In the genomic region with DNA sequence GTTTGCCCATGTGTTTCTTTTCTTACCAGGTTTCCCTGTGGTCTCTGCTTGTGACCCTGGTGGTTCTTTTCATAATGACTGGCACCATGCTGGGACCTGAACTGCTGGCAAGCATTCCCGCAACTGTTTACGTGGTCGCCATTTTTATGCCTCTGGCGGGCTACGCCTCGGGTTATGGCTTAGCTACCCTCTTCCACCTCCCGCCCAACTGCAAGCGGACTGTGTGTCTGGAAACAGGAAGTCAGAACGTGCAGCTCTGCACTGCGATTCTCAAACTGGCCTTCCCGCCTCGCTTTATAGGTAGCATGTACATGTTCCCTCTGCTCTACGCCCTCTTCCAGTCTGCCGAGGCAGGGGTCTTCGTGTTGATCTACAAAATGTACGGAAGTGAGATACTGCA, we compare ENCODE assay signal across 25 mouse cellular contexts. TPM values are rescaled to one million over a fixed set of nuclear protein-coding genes. Genes with fewer than 3 reads are reported as not detected.
DNase-seq lines count a peak whose midpoint lies in the region; ATAC-seq and TF ChIP-seq lines count a peak whose summit lies in the region.
"Not testable (repeated sequence)": the region's sequence is repeated elsewhere in the genome, so short reads cannot be mapped to it uniquely, and the experiment has no call there.
"Had no signal": no experiment of that assay in that cellular context is flagged by ENCODE, and none has a peak within 500 bp of the region (broad histone marks: within the 10 kb centered on the region; RNA-seq: fewer than 3 reads in every experiment).

No protein-coding gene starts in this region.

- 87% methylated on average over 16 of the region's 16 CpGs for WGBS in heart, embryonic 10.5 days

- H3K4me1 ChIP-seq in heart, embryonic 10.5 days, result peaks cover 11% of the 10 kb centered on the region
- not testable (repeated sequence) for H3K4me1 ChIP-seq in testis, adult 2 months (ENCODE audit: control insufficient read depth, insufficient read depth, low read length)

- H3K36me3 ChIP-seq in heart, embryonic 10.5 days; testis, adult 2 months (ENCODE audit: control insufficient read depth, insufficient read depth, low read length): not testable (repeated sequence)

- H3K4me3 ChIP-seq in heart, embryonic 10.5 days, result not testable (repeated sequence)
- peak overlapping the region; percentile 27 for H3K4me3 ChIP-seq in testis, adult 2 months (ENCODE audit: control insufficient read depth, low read depth, low read length)

- ATAC-seq in granulocyte monocyte progenitor cell, adult 5-6 weeks (replicated peaks; ENCODE audit: poor library complexity, severe bottlenecking), result 0 out of 2 replicates have a peak, but pooled peaks have one; percentile 9

- not testable (repeated sequence) for TF ChIP-seq CTCF in testis, adult 2 months (IDR thresholded peaks at IDR 0.05; ENCODE audit: control insufficient read depth, insufficient read depth, insufficient replicate concordance, low read depth, low read length)

- not testable (repeated sequence) for H3K9me3 ChIP-seq in heart, embryonic 10.5 days

- not testable (repeated sequence) for H3K27ac ChIP-seq in heart, embryonic 10.5 days; testis, adult 2 months (ENCODE audit: control insufficient read depth, insufficient read depth, low read depth, low read length)

- not testable (repeated sequence) for TF ChIP-seq POLR2A in testis, adult 2 months (IDR thresholded peaks at IDR 0.05; ENCODE audit: control insufficient read depth, low read depth, low read length)

- peaks cover 68% of the 10 kb centered on the region for H3K27me3 ChIP-seq in heart, embryonic 10.5 days (ENCODE audit: insufficient read depth, poor library complexity, severe bottlenecking)
- H3K27me3 ChIP-seq in testis, adult 2 months (ENCODE audit: control insufficient read depth, insufficient read depth, low read length), result not testable (repeated sequence)

- peak; percentile 18 for DNase-seq in ES-CJ7 (ENCODE audit: low read depth, low spot score)
- DNase-seq in R1 (ENCODE audit: low read depth, low spot score), result peak; percentile 35
- peak; percentile 60 for DNase-seq in ZHBTc4 (ENCODE audit: low read depth, low spot score)
- DNase-seq in heart, adult 11 months, result peak; percentile 70
- peak; percentile 64 for DNase-seq in heart, embryonic 10.5 days (ENCODE audit: low spot score)

RNA-seq across cellular contexts. Expression of a gene that starts 5.1 kb away (rescaled TPM):
- not detected in 2 replicates for total RNA-seq in granulocyte monocyte progenitor cell, adult 5-6 weeks (2014; fragmentation: Nextera tagmentation)
- total RNA-seq in granulocyte monocyte progenitor cell, adult 5-6 weeks (2017), result not detected in 2 replicates
- polyA plus RNA-seq in heart, embryonic 10.5 days (2016; fragmentation: Nextera tagmentation; extraction: Ambion mirVana), result 0.14 and 0.30 TPM in 2 replicates
- 0.09 and 0.10 TPM in 2 replicates for polyA plus RNA-seq in testis, adult 2 months (2012; rRNA removed)
- total RNA-seq: CH12.LX, MEL had no signal
- polyA plus RNA-seq: activated CD4-positive, CD25-positive, alpha-beta regulatory T cell, adult 4 months; C2C12; CD4-positive, CD25-positive, alpha-beta regulatory T cell, adult 4 months; G1E; Patski had no signal

RNA-seq across cellular contexts. Expression of a gene that starts 37.3 kb away (rescaled TPM):
- total RNA-seq in granulocyte monocyte progenitor cell, adult 5-6 weeks (2014; fragmentation: Nextera tagmentation), result not detected in 2 replicates
- total RNA-seq in granulocyte monocyte progenitor cell, adult 5-6 weeks (2017), result not detected in 2 replicates
- polyA plus RNA-seq in heart, embryonic 10.5 days (2016; fragmentation: Nextera tagmentation; extraction: Ambion mirVana), result not detected in 2 replicates
- polyA plus RNA-seq in testis, adult 2 months (2012; rRNA removed), result not detected in 2 replicates
- total RNA-seq: adrenal gland, adult 18-20 months; adrenal gland, adult 2 months; adrenal gland, adult 8-10 months; adrenal gland, postnatal 10 days; adrenal gland, postnatal 14 days; adrenal gland, postnatal 25 days; adrenal gland, postnatal 36 days; adrenal gland, postnatal 4 days; CH12.LX; ES-E14; G1E had no signal
- polyA plus RNA-seq: activated CD4-positive, CD25-positive, alpha-beta regulatory T cell, adult 4 months; adrenal gland, adult 2 months; brain, embryonic 14.5 days; C2C12; CD4-positive, CD25-positive, alpha-beta regulatory T cell, adult 4 months; cerebellum, adult 2 months; G1E; Patski had no signal

Comparison
In these comparisons a context has a peak if more than half of its experiments do, and no peak if none do; other contexts are left out.
1. DNase-seq: peak in every context shown above with its lines; median percentile 70 in heart, adult 11 months; 64 in heart, embryonic 10.5 days; 60 in ZHBTc4; 35 in R1; 18 in ES-CJ7.